Mouse (Mus musculus) megakaryocyte progenitor cell, adult 5-6 weeks (primary cell): ENCODE measurements around the gene Olfr1322. TPM values are rescaled to one million over a fixed set of nuclear protein-coding genes. Genes with fewer than 3 reads are reported as not detected.

Experiments
- ATAC-seq: replicated peaks from 2 replicates; pipeline ENCODE4 v1.8.0; 2016; ENCODE audit warnings: mild to moderate bottlenecking, moderate TSS enrichment, inconsistent platforms; ENCODE audit not compliant: poor library complexity
- total RNA-seq, 2 experiments: library from RNA; stranded (forward) in 1 of 2; stranded (reverse) in 1 of 2; fragments of 157-497, 149-512 nt in 1 of 2; fragments of 200-1000 nt in 1 of 2; gene quantifications; 2 replicates each; pipeline versions ENCODE4 v1.2.3 to v1.2.4; 2015 to 2017

Gene Olfr1322
- total RNA-seq (2015), result not detected in 2 replicates
- not detected in 2 replicates for total RNA-seq (2017)

DNA sequence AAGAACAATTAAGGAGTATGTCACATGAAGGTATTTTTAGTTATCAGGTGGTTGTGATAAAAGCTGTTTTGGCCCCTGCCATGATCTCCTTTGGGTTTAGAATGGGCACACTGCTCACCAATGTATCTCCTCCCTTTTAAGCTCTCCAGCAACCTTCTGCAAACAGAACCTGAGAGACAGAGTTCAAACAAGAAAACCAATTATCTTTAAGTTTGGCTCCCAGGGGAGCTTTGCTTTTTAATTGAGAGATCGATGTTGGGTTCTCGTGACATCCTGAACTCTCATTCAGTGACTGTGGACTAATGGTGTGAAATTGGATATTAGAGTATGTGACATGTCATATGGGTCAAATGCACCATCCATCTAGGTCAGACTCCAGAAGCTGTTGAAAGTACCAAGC is at the start of gene Olfr1322:
TSS of gene Olfr1322 (minus strand) at position 101 of the 400 bp plus-strand sequence.
- ATAC-seq, result no peak

DNA sequence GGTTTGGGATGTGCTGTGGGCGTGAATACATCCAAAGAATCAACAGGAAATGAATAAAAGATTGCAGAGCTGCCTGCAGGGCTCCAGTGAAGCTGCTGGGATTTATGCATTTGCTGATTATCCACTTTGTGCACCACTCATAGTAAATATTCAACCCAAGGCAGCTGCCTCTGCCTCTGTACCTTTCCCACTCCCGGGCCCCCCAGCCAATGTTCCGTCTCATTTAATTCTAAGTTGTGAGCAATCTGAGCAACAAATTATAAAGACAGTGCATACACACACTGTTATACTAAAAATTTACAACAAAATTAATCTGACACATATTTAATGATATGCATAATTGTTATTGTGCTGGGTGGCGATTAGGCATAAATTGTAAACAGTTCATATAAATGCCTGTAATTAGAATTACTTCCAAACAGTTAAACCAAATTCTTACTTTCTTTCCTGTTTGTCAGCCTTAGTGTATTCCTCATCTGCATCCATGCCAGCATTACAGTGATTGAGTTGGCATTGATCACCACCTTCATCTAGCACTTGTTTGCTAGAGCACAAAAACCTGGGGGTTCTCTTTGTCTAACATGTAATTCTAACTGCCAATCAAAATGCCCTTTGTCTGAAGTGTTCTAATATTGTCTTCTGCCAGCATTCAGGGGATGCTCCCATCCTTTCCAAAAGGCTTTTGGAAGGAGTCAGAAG is 13.5 kb downstream of the Olfr1322 start:
- ATAC-seq, result no peak

Other genes starting within 250 kb of the Olfr1322 start
- not detected in 2 replicates for gene Olfr1320, start 219.2 kb downstream of the Olfr1322 start, total RNA-seq (2015)
- gene Olfr1320, start 219.2 kb downstream of the Olfr1322 start, total RNA-seq (2017), result not detected in 2 replicates
- not detected in 2 replicates for gene Olfr1321, start 156.4 kb downstream of the Olfr1322 start, total RNA-seq (2015)
- not detected in 2 replicates for gene Olfr1321, start 156.4 kb downstream of the Olfr1322 start, total RNA-seq (2017)
- not detected in 2 replicates for gene Igsf1, start 93.7 kb downstream of the Olfr1322 start, total RNA-seq (2015)
- gene Igsf1, start 93.7 kb downstream of the Olfr1322 start, total RNA-seq (2017), result not detected in 2 replicates
- not detected in 2 replicates for gene Olfr1323, start 127.9 kb upstream of the Olfr1322 start, total RNA-seq (2015)
- not detected in 2 replicates for gene Olfr1323, start 127.9 kb upstream of the Olfr1322 start, total RNA-seq (2017)